Mouse (Mus musculus) cerebellum, postnatal 14 days (tissue): Measurements from ENCODE around the gene Oosp3.

Experiments used
- DNase-seq, 2 experiments: peaks; one replicate each; pipeline ENCODE4 v3.0.0; 2021; ENCODE audit warnings: mixed read lengths in 2 of 2

The Oosp3 gene

GRCm38 (mm10) chr19:11696755-11697154 lies at the start of gene Oosp3:
Gene Oosp3, plus strand, starts transcription at chr19:11697055.
- no peak for DNase-seq

- DNase-seq, result no peak
Measured at GRCm38 (mm10) chr19:11649564-11649963, 47.3 kb upstream of the Oosp3 start.

DNA sequence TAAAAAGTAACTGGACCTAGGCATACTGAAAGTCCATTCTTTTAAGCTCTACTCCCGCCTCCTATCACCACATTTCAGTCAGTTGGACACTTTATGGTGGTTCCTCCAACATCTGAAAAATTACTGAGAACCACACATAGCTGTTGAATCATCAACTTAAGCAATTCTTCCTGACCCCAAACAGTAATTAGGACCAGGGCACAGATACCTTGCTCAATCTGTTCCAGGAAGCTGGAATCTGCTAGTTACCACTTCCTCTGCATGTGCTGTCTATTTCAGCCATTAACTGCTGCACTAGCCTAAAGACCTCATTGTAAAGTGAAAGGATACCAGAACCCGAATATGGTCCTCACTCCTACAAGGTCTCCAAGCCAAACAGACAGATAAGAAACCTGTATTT lies 37.7 kb upstream of the Oosp3 start:
- DNase-seq, result no peak

- DNase-seq, result no peak
Measured at GRCm38 (mm10) chr19:11660459-11660858, 36.4 kb upstream of the Oosp3 start, which contains the start of gene Oosp2. Gene Oosp2, minus strand, starts transcription at chr19:11660559.

DNA sequence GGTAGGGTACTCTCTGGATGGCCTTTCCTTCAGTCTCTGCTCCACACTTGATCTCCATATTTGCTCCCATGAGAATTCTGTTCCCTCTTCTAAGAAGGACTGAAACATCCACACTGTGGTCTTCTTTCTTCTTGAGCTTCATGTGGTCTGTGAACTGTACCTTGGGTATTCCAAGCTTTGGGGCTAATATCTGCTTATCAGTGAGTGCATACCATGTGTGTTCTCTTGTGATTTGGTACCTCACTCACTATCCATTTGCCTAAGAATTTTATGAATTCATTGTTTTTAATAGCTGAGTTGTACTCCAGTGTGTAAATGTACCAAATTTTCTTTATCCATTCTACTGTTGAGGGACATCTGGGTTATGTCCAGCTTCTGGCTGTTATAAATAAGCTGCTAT lies 35.3 kb upstream of the Oosp3 start:
- DNase-seq, result no peak

GRCm38 (mm10) chr19:11690839-11691238 lies 6.0 kb upstream of the Oosp3 start, which contains the start of gene Oosp1:
Gene Oosp1, minus strand, starts transcription at chr19:11691150.
- no peak for DNase-seq

GRCm38 (mm10) chr19:11691454-11691853 lies 5.4 kb upstream of the Oosp3 start:
- DNase-seq, result no peak

DNA sequence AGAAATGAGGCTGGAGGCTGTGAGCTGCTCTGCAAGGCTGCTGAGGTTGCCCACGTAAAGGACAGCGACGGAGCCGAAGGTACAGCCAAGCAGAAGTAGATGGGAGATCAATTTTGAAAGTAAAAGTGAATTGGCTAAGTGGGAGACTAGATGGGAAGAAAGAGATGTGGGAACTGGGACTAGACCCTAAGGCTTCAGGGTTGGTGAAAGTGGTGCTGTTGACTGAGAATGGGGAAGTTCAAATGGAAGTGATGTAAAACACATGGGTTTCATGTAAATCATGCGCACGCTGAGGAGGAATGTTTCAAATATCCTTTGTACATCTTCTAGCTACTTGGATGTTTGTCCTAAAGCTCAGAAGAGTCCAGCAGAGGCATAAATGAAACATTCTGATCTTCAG lies 1.5 kb downstream of the Oosp3 start:
- no peak for DNase-seq

GRCm38 (mm10) chr19:11712451-11712850 lies 15.6 kb downstream of the Oosp3 start:
- no peak for DNase-seq

DNA sequence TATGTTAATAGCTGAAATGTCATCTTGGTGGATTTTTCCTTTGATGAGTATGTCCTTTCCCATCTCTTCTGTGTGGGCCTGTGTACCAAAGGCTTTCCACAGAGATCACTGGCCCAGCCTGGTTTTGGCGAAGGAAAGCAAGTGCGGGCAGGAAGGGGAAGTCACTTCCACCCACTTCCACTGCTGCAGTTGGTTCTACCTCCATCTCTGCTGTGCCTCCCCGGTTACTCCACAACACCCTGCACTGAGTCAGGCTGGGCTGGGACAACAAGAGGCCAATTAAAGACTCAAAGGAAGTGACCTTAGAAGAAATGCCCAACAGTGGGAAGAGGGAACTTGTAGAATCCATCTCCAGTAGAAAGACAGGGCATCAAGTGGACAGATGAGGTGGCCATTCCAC lies 23.2 kb downstream of the Oosp3 start:
- DNase-seq, result no peak

DNA sequence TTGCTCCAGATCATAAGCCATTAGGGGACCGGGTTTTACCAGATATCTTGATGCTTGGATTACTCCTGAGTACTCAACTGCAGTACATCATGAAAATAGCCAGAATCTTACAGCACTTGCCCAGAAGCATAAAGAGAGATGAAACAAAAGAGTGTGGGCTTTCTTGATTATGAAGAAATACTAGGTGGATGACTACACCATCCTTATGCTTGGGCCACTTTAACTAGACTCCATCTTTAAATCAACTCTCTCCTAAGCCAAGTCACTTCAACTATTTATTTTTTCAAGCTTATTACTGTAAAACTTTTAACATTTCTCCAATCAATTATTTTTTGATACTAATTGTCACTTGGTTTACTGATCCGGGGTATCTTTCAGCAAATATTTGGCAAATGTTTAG lies 27.0 kb downstream of the Oosp3 start:
- no peak for DNase-seq

GRCm38 (mm10) chr19:11724275-11724674 lies 27.4 kb downstream of the Oosp3 start:
- no peak for DNase-seq

DNA sequence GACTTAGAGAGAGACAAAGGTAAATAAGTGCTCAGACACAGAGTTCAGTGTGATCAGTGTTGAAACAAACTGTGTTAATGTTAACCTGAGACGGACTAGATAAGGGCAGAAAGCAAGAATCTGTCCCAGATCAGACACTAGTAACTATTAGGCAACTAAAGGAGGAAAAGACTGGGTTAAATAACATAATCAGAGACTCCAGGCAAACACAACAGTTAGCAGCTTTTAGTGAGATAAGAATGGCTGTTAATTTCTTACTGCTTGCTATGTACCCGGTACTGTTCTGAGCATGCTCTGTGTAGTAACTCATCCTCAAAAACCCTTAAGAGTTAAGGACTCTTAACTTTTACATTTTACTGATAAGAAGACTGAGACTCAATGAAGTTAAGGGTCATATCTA lies 29.1 kb downstream of the Oosp3 start:
- no peak for DNase-seq

GRCm38 (mm10) chr19:11727304-11727703 lies 30.4 kb downstream of the Oosp3 start:
- no peak for DNase-seq

DNA sequence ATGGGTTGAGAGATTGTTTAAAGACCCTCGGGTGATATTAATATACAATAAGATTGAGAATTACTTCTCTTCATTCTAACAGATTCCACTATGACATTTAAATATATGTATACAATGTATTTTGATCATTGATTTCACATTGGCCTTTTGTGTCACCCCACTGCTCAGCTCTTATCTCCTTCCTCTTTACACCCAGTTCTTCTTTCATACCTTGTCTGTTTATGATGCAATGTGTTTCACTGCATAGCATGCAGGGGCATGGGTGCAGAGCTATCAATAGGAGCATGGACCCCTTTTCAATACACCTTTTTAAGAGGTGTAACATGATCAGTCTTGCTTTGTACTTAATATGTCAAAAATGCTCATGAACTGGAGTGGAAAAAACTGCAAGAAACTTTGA lies 33.4 kb downstream of the Oosp3 start:
- DNase-seq, result no peak

GRCm38 (mm10) chr19:11736455-11736854 lies 39.6 kb downstream of the Oosp3 start:
- no peak for DNase-seq

GRCm38 (mm10) chr19:11745680-11746079 lies 48.8 kb downstream of the Oosp3 start:
- no peak for DNase-seq

GRCm38 (mm10) chr19:11747298-11747697 lies 50.4 kb downstream of the Oosp3 start, which contains the start of gene Gif:
Gene Gif, plus strand, starts transcription at chr19:11747554.
- no peak for DNase-seq
